Mouse (Mus musculus) neural tube, embryonic 15.5 days (tissue): Measurements from ENCODE around the gene Cryzl2. TPM values are rescaled to one million over a fixed set of nuclear protein-coding genes. Genes with fewer than 3 reads are reported as not detected.

Experiments
- ATAC-seq: fragments of 200-750 bp; cut with Nextera tagmentation; 2 replicates; pipeline ENCODE4 v1.8.0; 2017; ENCODE audit warnings: mild to moderate bottlenecking, moderate TSS enrichment, moderate library complexity; ENCODE audit not compliant: low FRiP score
- H3K27ac ChIP-seq: fragments of 300-500 bp; sonication (generic); replicated peaks from 2 replicates; pipeline ENCODE4 v1.5.1; 2015; ENCODE audit warnings: mild to moderate bottlenecking, inconsistent platforms
- H3K27me3 ChIP-seq: fragments of 300-500 bp; sonication (generic); replicated peaks from 2 replicates; pipeline ENCODE4 v1.6.1; 2015; ENCODE audit warnings: inconsistent platforms
- H3K36me3 ChIP-seq: fragments of 300-500 bp; sonication (generic); 2 replicates; pipeline ENCODE4 v1.6.1; 2015; ENCODE audit warnings: inconsistent platforms
- H3K4me1 ChIP-seq: fragments of 300-500 bp; sonication (generic); 2 replicates; pipeline ENCODE4 v1.6.1; 2015; ENCODE audit warnings: inconsistent platforms
- H3K4me2 ChIP-seq: fragments of 300-500 bp; sonication (generic); 2 replicates; pipeline ENCODE4 v1.6.1; 2015; ENCODE audit warnings: inconsistent platforms, mild to moderate bottlenecking, moderate library complexity
- H3K4me3 ChIP-seq: fragments of 300-500 bp; sonication (generic); replicated peaks from 2 replicates; pipeline ENCODE4 v1.5.1; 2015; ENCODE audit warnings: mild to moderate bottlenecking, inconsistent platforms
- H3K9ac ChIP-seq: fragments of 300-500 bp; sonication (generic); replicated peaks from 2 replicates; pipeline ENCODE4 v1.6.1; 2015; ENCODE audit warnings: mild to moderate bottlenecking, inconsistent platforms
- H3K9me3 ChIP-seq: fragments of 300-500 bp; sonication (generic); replicated peaks from 2 replicates; pipeline ENCODE4 v1.6.1; 2016; ENCODE audit warnings: inconsistent platforms
- WGBS: fragments of 180-500 bp; shearing (Covaris S2); methylation state at CpG from one replicate; pipeline ENCODE4 v1.1.7; 2015; ENCODE audit warnings: mixed read lengths; 5-methylcytosine and 5-hydroxymethylcytosine counted together
- polyA plus RNA-seq: library from polyadenylated mRNA; unstranded; fragments of >200 nt; fragmentation: Nextera tagmentation; extraction: Ambion mirVana; gene quantifications from 2 replicates; pipeline ENCODE4 v1.2.1, GENCODE M21; 2015

Gene Cryzl2
- polyA plus RNA-seq, 1 experiment from 2014 or later = 6.5 TPM

- Histone ChIP-seq H3K9ac (no peak overlapping the region), H3K4me2 (no peak overlapping the region), H3K27ac (no peak overlapping the region), H3K4me3 (no peak overlapping the region), H3K36me3 (no peaks in the 10 kb centered on the region), H3K4me1 (peaks cover 21% of the 10 kb centered on the region), H3K9me3 (no peaks in the 10 kb centered on the region), H3K27me3 (no peaks in the 10 kb centered on the region; the same call in 1 of the 2 replicates)
- ATAC-seq = no peak
- WGBS = 22% methylated on average over 5 of the region's 5 CpGs
These were observed 5.4 kb upstream of the Cryzl2 start for GRCm38 (mm10) chr1:157452759-157453549.

- WGBS = 73% methylated on average over 6 of the region's 6 CpGs
- no peak for ATAC-seq
- H3K9ac ChIP-seq = no peak overlapping the region
- H3K27ac ChIP-seq = no peak overlapping the region
- no peak overlapping the region for H3K4me2 ChIP-seq
- no peaks in the 10 kb centered on the region for H3K9me3 ChIP-seq
- no peak overlapping the region for H3K4me3 ChIP-seq
- H3K27me3 ChIP-seq = no peaks in the 10 kb centered on the region; the same call in 1 of the 2 replicates
- no peaks in the 10 kb centered on the region for H3K36me3 ChIP-seq
- H3K4me1 ChIP-seq = peaks cover 21% of the 10 kb centered on the region
These were observed 3.5 kb upstream of the Cryzl2 start for GRCm38 (mm10) chr1:157454876-157455275.

- H3K4me1 ChIP-seq = peaks cover 12% of the 10 kb centered on the region
- H3K27ac ChIP-seq = no peak overlapping the region
- H3K4me2 ChIP-seq = no peak overlapping the region
- no peaks in the 10 kb centered on the region for H3K27me3 ChIP-seq
- no peaks in the 10 kb centered on the region for H3K36me3 ChIP-seq
- no peaks in the 10 kb centered on the region for H3K9me3 ChIP-seq
- H3K9ac ChIP-seq = no peak overlapping the region
- 40% methylated on average over 3 of the region's 3 CpGs for WGBS
- ATAC-seq = no peak
- H3K4me3 ChIP-seq = no peak overlapping the region
These were observed 588 bp upstream of the Cryzl2 start for GRCm38 (mm10) chr1:157457789-157458188.

GRCm38 (mm10) chr1:157459904-157460303 lies 1.5 kb downstream of the Cryzl2 start:
- ATAC-seq = no peak
- Histone ChIP-seq H3K36me3 (no peaks in the 10 kb centered on the region), H3K4me2 (no peak overlapping the region), H3K9ac (no peak overlapping the region), H3K9me3 (no peaks in the 10 kb centered on the region), H3K27me3 (no peaks in the 10 kb centered on the region), H3K4me3 (no peak overlapping the region), H3K4me1 (peaks cover 10% of the 10 kb centered on the region), H3K27ac (no peak overlapping the region)
- 94% methylated on average over 5 of the region's 5 CpGs for WGBS

- Histone ChIP-seq H3K27me3 (no peaks in the 10 kb centered on the region), H3K4me3 (no peak overlapping the region), H3K27ac (no peak overlapping the region), H3K9ac (no peak overlapping the region), H3K36me3 (no peaks in the 10 kb centered on the region), H3K4me2 (no peak overlapping the region), H3K9me3 (no peaks in the 10 kb centered on the region), H3K4me1 (peaks cover 10% of the 10 kb centered on the region)
- no peak for ATAC-seq
- 98% methylated on average over 5 of the region's 5 CpGs for WGBS
These were observed 2.9 kb downstream of the Cryzl2 start for GRCm38 (mm10) chr1:157461276-157461675.

- H3K27ac ChIP-seq = no peak overlapping the region
- ATAC-seq = no peak
- no peak overlapping the region for H3K9ac ChIP-seq
- 68% methylated on average over 3 of the region's 3 CpGs for WGBS
- no peak overlapping the region for H3K4me2 ChIP-seq
- H3K27me3 ChIP-seq = no peaks in the 10 kb centered on the region
- no peaks in the 10 kb centered on the region for H3K36me3 ChIP-seq
- no peaks in the 10 kb centered on the region for H3K9me3 ChIP-seq
- peaks cover 10% of the 10 kb centered on the region for H3K4me1 ChIP-seq
- no peak overlapping the region for H3K4me3 ChIP-seq
These were observed 4.0 kb downstream of the Cryzl2 start for GRCm38 (mm10) chr1:157462336-157462735.

GRCm38 (mm10) chr1:157465194-157465593 lies 6.8 kb downstream of the Cryzl2 start:
- Histone ChIP-seq H3K4me3 (no peak overlapping the region), H3K9ac (no peak overlapping the region), H3K27me3 (no peaks in the 10 kb centered on the region), H3K36me3 (no peaks in the 10 kb centered on the region), H3K4me1 (no peaks in the 10 kb centered on the region), H3K4me2 (no peak overlapping the region), H3K9me3 (no peaks in the 10 kb centered on the region), H3K27ac (no peak overlapping the region)
- 79% methylated on average over 3 of the region's 3 CpGs for WGBS
- ATAC-seq = no peak

- Histone ChIP-seq H3K36me3 (no peaks in the 10 kb centered on the region), H3K4me3 (no peak overlapping the region), H3K4me2 (no peak overlapping the region), H3K27me3 (no peaks in the 10 kb centered on the region), H3K9me3 (no peaks in the 10 kb centered on the region), H3K27ac (no peak overlapping the region), H3K4me1 (no peaks in the 10 kb centered on the region), H3K9ac (no peak overlapping the region)
- WGBS = 94% methylated on average over 8 of the region's 8 CpGs
- no peak for ATAC-seq
These were observed 9.5 kb downstream of the Cryzl2 start for GRCm38 (mm10) chr1:157467866-157468265.

- Histone ChIP-seq H3K9ac (no peak overlapping the region), H3K9me3 (no peaks in the 10 kb centered on the region), H3K27ac (no peak overlapping the region), H3K36me3 (no peaks in the 10 kb centered on the region), H3K4me1 (0 out of 2 replicates have a peak, but pooled peaks cover 4% of the 10 kb centered on the region), H3K27me3 (no peaks in the 10 kb centered on the region), H3K4me3 (no peak overlapping the region), H3K4me2 (no peak overlapping the region)
- 94% methylated on average over 9 of the region's 9 CpGs for WGBS
- ATAC-seq = no peak
These were observed 12.5 kb downstream of the Cryzl2 start for GRCm38 (mm10) chr1:157470761-157471386.

GRCm38 (mm10) chr1:157472716-157473115 lies 14.3 kb downstream of the Cryzl2 start:
- no peaks in the 10 kb centered on the region for H3K27me3 ChIP-seq
- H3K4me1 ChIP-seq = 0 out of 2 replicates have a peak, but pooled peaks cover 4% of the 10 kb centered on the region
- no peak overlapping the region for H3K4me3 ChIP-seq
- H3K36me3 ChIP-seq = no peaks in the 10 kb centered on the region
- no peak overlapping the region for H3K27ac ChIP-seq
- H3K9ac ChIP-seq = no peak overlapping the region
- H3K4me2 ChIP-seq = no peak overlapping the region
- WGBS = 93% methylated on average over 7 of the region's 7 CpGs
- H3K9me3 ChIP-seq = no peaks in the 10 kb centered on the region
- no peak for ATAC-seq

GRCm38 (mm10) chr1:157474865-157475264 lies 16.5 kb downstream of the Cryzl2 start:
- no peaks in the 10 kb centered on the region for H3K9me3 ChIP-seq
- 0 out of 2 replicates have a peak, but pooled peaks cover 4% of the 10 kb centered on the region for H3K4me1 ChIP-seq
- H3K9ac ChIP-seq = no peak overlapping the region
- H3K4me2 ChIP-seq = no peak overlapping the region
- WGBS = 84% methylated on average over 8 of the region's 8 CpGs
- H3K36me3 ChIP-seq = no peaks in the 10 kb centered on the region
- ATAC-seq = no peak
- no peak overlapping the region for H3K4me3 ChIP-seq
- H3K27ac ChIP-seq = no peak overlapping the region
- H3K27me3 ChIP-seq = no peaks in the 10 kb centered on the region

- no peaks in the 10 kb centered on the region for H3K27me3 ChIP-seq
- 0 out of 2 replicates have a peak, but pooled peaks cover 4% of the 10 kb centered on the region for H3K4me1 ChIP-seq
- H3K27ac ChIP-seq = no peak overlapping the region
- no peak overlapping the region for H3K4me2 ChIP-seq
- H3K9ac ChIP-seq = no peak overlapping the region
- 78% methylated on average over 2 of the region's 2 CpGs for WGBS
- no peaks in the 10 kb centered on the region for H3K36me3 ChIP-seq
- ATAC-seq = no peak
- H3K9me3 ChIP-seq = no peaks in the 10 kb centered on the region
- no peak overlapping the region for H3K4me3 ChIP-seq
These were observed 17.9 kb downstream of the Cryzl2 start for GRCm38 (mm10) chr1:157476231-157476630.
